Mouse (Mus musculus): ENCODE results near the gene Mrtfa.
A peak's percentile ranks its signal among the peaks of the same experiment; 100 is the strongest.

Mrtfa gene

DNA sequence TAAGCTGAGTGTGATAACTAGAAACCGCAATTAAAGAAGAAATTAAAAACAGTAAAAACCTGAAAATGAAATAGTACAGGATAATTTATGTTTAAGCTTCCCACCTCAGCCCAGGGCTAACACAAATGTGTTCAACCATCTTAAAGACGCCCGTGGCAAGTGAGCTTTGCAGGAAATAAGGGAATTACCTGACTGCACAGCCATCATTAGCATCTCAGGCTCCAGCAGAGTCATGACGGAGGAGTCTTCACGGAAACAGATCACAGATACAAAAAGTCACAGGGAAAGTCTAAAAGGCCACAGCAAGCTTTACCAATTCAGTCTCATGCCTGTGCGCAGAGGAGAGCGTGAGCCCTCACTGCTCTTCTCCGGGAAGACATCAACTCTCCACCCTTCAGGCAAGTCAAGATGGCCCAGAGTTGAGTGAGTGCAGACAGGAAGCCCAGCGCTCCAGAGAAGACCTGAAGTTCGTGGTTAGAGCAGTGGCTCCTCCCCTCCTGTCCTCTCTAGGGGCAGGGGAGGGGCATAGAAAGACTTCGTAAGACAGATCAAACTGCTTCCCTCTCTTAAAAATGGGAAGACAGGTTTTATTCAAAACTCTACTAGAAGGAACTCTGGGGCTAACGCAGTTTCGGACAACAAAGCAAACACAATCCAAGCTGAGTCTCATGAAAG lies 85.8 kb downstream of the Mrtfa start:
- peak in 1 of 2 experiments; percentile 52 for DNase-seq (ENCODE audit: inconsistent age in 2 of 2, low spot score in 1 of 2)

GRCm38 (mm10) chr15:81103500-81103899 lies 87.1 kb downstream of the Mrtfa start:
- DNase-seq (ENCODE audit: inconsistent age in 2 of 2, low spot score in 1 of 2) = no peak

- DNase-seq (ENCODE audit: inconsistent age in 2 of 2, low spot score in 1 of 2) = no peak
Measured at GRCm38 (mm10) chr15:81102274-81102879, 88.2 kb downstream of the Mrtfa start.

DNA sequence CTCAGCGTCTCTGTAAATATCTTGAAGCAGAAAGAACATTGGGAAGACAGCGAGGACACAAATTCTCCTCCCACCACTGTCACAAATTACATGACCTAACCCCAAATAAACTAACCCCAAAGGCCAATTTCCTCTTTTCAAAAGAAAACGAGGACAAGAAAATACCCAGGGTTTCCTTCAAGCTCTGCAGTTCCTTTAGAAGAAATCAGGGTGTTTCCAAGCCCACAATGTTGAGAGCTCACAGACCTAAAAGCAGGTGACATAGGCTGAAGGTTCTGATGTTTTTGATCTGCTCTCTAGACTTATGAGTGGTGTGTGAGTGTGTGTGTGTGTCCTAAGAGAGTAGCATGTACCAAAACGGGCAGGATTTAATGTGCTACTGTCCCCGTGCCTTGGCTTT lies 89.2 kb downstream of the Mrtfa start:
- no peak for DNase-seq (ENCODE audit: inconsistent age in 2 of 2, low spot score in 1 of 2)

DNA sequence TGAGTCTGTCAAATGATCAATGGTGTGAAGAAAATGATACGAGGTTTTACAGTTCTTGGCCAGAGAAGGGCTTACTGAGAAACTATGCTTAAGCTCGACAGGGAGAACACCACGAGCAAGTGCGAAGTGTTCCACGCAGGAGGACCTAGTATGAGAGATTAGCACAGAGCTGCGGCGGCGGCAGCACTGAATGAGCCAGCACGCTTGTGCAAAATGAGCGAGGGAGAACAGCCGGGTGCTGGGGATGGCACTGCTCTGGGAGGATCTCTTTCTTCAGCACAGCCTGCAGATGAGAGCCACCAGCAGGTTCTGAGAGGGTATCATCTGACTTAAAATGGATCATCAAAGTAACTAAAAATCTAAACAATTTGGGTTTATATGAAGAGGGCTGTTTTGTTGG lies 91.3 kb downstream of the Mrtfa start:
- DNase-seq (ENCODE audit: inconsistent age in 2 of 2, low spot score in 1 of 2) = no peak

- DNase-seq (ENCODE audit: inconsistent age in 2 of 2, low spot score in 1 of 2) = no peak
Measured at GRCm38 (mm10) chr15:81098689-81099088, 91.9 kb downstream of the Mrtfa start.

- DNase-seq (ENCODE audit: inconsistent age in 2 of 2, low spot score in 1 of 2) = no peak
Measured at GRCm38 (mm10) chr15:81097896-81098295, 92.7 kb downstream of the Mrtfa start.

GRCm38 (mm10) chr15:81097456-81097855 lies 93.1 kb downstream of the Mrtfa start:
- peak; percentile 39 to 66 for DNase-seq (ENCODE audit: inconsistent age in 2 of 2, low spot score in 1 of 2)

DNA sequence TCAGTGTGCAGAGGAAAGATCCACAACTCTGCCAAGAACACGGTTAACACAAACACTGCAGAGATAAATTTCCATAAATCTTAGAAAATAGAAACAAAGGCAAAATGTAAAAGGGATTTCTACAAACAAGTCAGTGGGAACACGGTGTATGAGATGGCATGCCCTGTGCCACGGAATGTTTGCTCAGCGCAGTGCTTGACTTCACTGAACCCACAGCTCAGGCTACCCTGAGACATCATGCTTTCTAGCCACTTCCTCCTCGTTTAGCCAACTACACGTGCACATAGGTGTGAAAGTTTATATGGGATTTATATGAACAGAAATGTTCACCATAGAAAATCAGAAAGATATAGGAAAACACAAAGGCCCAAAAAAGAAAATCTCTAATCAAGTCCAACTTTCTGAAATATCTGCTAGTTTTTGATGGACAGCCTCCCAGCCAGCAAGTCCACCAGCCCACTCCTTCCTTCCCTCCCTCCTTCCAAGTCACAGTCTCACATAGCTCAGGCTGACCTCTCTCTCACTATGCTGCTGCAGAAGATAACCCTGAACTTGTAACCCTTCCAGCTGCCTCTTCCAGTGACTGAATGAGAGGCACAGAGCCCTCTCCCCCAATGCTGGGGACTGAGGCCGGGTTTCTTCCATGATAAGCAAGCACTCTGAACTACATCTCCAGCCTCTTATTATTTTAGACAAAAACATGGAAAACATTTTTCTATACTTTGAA lies 94.1 kb downstream of the Mrtfa start:
- DNase-seq (ENCODE audit: inconsistent age in 2 of 2, low spot score in 1 of 2) = peak in 1 of 2 experiments; percentile 45

GRCm38 (mm10) chr15:81093032-81093431 lies 97.5 kb downstream of the Mrtfa start:
- no peak for DNase-seq (ENCODE audit: inconsistent age in 2 of 2, low spot score in 1 of 2)

DNA sequence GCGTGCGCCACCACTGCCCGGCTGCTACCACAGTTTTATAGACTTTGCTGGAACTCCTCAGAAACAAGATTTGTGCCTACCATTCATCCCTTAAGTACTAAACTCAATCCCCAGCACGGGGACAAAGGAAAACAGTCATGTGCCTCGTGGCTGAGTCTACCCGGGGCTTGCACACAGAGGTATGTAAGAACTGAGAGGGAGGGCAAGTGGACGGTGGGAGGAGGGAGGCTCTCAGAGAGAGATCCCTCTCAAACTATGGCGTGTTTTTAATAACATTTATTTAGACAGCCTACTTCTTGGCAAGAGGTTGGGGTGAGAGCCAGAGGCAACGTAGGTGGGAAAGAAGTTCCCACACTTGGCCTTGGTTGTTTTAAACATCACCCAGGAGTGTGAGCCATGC lies 98.8 kb downstream of the Mrtfa start:
- DNase-seq (ENCODE audit: inconsistent age in 2 of 2, low spot score in 1 of 2) = no peak

- no peak for DNase-seq (ENCODE audit: inconsistent age in 2 of 2, low spot score in 1 of 2)
Measured at GRCm38 (mm10) chr15:81087529-81087928, 103.0 kb downstream of the Mrtfa start.

GRCm38 (mm10) chr15:81086644-81087480 lies 103.7 kb downstream of the Mrtfa start:
- DNase-seq (ENCODE audit: inconsistent age in 2 of 2, low spot score in 1 of 2) = peak; percentile 56 to 84

GRCm38 (mm10) chr15:81083826-81084225 lies 106.7 kb downstream of the Mrtfa start:
- peak; percentile 30 to 74 for DNase-seq (ENCODE audit: inconsistent age in 2 of 2, low spot score in 1 of 2)

DNA sequence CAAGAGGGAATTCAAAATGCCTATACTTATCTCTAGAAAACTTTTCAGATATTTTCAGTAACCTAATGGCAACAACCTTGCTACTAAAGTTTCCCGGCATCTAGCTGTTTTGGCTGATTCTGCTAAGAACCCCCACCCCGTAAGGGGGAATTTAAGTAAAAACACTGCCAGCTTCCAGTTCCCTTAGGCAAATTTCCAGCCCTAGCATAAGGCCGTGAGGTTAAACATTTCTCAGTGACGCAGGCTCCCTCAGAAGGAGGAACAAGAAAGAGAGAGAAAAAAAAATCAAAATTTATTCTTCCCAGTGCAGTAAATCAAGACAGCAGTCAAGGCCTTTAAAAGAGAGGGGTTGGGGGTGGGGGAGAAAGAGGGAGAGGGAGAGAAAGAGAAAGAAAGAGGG lies 107.3 kb downstream of the Mrtfa start:
- DNase-seq (ENCODE audit: inconsistent age in 2 of 2, low spot score in 1 of 2) = peak in 1 of 2 experiments; percentile 45

DNA sequence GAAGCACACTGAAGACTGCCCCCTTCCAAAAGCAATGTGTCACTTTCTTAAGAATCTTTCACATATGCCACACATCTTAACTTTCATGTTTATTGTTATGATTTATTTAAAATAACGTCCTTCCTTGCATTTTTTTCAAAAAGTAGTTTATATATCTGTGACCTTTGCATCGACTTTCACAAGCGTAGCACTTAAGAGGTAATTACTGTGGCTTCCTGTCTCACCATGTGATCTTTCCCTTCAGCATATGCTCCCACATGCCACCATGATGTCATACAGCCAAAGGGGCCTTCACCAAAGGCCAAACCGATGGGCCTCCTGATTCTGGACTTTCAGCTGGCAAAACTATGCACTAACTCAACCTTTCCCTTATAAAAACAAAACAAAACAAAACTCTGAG lies 109.3 kb downstream of the Mrtfa start:
- DNase-seq (ENCODE audit: inconsistent age in 2 of 2, low spot score in 1 of 2) = no peak

DNA sequence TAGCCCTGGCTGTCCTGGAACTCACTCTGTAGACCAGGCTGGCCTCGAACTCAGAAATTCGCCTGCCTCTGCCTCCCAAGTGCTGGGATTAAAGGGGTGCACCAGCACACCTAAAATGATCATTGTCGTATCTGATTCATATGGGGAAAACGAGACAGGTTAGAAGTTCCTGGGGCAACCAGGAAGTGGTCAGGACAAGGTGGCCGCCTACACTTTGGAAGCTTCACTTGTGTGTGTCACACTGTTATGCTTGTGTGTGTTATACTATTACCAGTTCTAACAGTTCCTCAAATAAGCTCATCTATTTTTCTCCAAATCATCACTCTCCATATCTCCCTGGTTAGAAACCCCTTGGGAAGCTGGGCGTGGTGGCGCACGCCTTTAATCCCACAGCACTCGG lies 110.2 kb downstream of the Mrtfa start:
- no peak for DNase-seq (ENCODE audit: inconsistent age in 2 of 2, low spot score in 1 of 2)

DNA sequence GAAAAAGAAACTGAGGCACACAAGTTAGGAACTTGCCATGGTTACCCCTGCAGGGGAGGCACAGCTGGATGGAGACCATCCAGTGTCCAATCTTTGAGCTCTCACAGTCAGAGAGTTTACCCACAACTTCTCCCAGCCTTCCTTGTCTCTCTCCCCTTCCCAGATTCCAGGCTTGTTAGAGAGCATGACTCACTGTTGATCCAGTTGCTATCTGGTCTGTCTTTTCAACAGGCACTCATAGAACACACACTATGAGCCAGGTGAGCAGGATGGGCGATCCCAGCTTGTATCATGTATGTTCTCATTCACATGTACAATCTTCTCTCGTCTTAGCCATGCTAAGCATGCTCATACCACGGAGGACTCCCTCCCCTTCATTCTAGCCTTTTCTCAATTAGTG lies 111.3 kb downstream of the Mrtfa start:
- DNase-seq (ENCODE audit: inconsistent age in 2 of 2, low spot score in 1 of 2) = no peak

GRCm38 (mm10) chr15:81077551-81077950 lies 113.0 kb downstream of the Mrtfa start:
- DNase-seq (ENCODE audit: inconsistent age in 2 of 2, low spot score in 1 of 2) = peak; percentile 47 to 75

DNA sequence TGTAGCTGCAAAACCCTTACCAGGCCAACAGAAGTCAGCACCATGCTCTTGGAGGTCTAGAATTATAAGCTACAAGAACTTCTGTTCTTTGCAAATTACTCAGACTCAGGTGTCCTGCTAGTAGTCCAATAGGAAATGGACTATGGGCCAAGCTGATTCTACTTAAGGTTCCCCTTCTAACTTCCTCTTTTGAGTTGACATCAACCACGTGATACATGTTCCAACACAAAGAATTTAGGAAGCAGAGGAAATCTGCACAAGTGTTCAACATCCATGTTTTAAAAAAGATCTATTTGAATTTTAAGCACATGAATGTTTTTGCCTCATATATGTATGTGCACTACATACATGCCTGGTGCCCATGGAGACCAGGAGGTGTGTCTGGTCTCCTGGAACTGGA lies 116.0 kb downstream of the Mrtfa start:
- no peak for DNase-seq (ENCODE audit: inconsistent age in 2 of 2, low spot score in 1 of 2)

- no peak for DNase-seq (ENCODE audit: inconsistent age in 2 of 2, low spot score in 1 of 2)
Measured at GRCm38 (mm10) chr15:81073751-81074150, 116.8 kb downstream of the Mrtfa start.

Data from adrenal gland, adult (tissue).